Mouse (Mus musculus) left cerebral cortex, adult 11 months (tissue): ENCODE measurements around the gene Creg1.
A peak's percentile ranks its signal among the peaks of the same experiment; 100 is the strongest.

ENCODE experiments used
- DNase-seq: peaks from one replicate; pipeline ENCODE4 v3.0.0; 2022; ENCODE audit warnings: low spot score

Creg1 gene

GRCm38 (mm10) chr1:165763635-165764372 is at the start of gene Creg1:
TSS of gene Creg1 (plus strand) at chr1:165763746.
- peak; percentile 89 for DNase-seq

DNA sequence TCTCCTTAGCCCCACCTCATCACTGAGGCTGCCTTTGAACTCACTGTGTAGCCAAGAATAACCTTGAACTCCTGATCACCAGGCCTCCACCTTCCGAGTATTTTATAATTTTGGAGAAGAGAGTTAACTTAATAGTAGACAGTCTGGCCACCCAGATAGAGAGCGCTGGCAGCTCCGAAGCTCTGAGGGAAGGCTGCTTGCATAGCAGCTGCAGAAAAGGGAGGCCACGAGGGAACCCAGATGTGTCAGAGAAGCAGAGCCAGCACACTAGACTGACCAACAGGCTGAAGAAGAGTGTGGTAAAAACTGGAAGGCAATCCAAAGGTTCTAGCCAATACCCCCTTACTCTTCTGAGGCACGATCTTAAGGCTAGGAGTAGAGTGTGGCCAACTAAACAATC is 49.7 kb upstream of the Creg1 start:
- DNase-seq, result no peak

DNA sequence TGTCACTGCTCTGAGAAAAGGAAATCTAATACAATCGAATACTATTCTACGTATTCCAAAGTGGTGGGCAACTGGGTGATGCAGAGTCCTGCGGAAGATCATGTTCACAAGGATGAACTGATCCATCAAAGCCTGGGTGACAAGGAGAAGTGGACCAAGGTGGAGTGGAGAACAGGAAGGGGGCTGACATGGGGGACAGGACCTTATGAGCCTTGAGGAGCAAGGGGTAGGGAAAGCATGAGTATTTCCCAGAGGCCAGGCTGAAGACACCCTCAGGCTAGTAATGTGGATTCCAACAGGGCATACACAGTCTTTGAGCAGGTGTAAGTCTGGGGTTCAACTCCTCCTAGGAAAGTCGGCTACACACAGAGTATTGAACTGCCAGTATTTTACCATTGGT is 47.1 kb upstream of the Creg1 start:
- DNase-seq, result no peak

DNA sequence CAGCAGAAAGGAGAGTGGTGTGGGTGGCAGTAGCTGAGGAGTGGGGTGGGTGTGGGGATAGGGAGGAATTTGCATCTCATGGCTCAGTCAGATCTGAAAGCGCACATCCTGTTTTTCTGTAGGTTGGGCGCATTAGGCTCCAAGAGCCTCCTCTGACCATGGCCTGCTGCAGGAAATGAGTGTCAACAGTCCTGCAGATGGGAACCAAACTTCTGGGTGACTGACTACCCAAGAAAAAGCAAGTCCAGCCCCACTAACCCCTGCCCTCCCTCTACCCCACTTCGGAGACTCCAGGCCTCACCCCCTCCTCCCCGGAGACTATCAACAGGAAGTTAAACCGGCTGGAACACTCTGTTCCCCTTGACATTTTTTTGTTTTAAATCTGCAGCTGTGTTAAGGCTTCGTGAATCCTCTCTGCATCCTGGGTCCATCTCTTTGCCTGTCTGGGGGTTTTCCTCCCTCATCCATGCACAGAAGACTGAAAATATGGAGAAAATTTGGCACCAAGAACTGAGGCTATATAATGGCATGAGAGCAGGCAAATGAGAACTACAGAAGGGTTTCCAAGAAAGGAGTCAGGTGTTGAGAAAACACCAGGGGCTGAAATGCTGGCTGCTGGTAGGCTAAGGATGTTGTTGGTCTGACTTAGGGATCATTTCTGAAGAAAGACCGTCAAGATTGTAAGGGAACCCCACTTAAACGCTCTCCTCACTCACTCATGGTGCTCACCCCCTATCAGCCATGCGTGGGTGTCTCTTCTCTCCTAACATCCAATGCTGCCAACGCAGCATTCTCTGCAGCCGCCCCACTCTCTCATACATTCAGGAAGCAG is 45.6 kb upstream of the Creg1 start:
- DNase-seq, result no peak

GRCm38 (mm10) chr1:165718543-165719105 is 44.9 kb upstream of the Creg1 start:
- DNase-seq, result no peak

GRCm38 (mm10) chr1:165722531-165723123 is 40.9 kb upstream of the Creg1 start:
- no peak for DNase-seq

DNA sequence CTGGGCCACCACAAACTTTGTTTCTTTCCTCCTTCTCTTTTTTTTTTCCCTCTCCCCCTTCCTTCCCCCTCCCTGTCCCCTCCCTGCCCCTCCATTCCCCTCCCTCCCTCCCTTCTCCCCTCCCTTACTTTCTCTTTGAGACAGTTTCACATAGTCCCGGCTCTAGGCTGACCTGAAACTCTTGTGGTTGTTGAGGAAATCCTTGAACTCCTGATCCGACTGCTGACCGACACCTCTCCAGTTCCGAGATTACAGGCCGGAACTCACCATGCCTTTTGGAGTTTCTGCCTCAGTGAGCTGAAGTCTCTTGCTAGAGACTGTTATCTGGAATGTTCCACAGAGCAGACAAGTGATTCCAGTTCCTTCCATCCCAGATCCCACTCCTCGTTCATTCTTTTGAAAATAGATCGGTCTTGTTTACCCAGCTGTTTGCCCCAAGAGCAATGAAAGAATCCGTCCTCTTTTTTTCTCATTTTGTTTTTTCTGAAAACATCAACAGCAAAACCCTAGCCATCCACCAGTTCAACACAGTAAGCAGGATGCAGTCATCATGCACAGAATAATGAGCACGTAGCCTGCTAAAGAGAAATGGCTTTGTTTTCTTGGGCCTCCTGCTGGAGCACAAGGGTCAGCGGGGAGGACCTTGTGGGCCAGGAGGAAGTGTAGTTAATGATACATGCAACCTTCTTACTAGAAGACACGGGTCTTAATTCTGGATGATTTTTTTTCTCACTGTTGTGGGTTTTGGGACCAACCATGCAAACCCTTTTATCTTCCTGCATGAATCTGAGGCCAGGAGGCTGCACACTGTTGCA is 39.1 kb upstream of the Creg1 start:
- no peak for DNase-seq

DNA sequence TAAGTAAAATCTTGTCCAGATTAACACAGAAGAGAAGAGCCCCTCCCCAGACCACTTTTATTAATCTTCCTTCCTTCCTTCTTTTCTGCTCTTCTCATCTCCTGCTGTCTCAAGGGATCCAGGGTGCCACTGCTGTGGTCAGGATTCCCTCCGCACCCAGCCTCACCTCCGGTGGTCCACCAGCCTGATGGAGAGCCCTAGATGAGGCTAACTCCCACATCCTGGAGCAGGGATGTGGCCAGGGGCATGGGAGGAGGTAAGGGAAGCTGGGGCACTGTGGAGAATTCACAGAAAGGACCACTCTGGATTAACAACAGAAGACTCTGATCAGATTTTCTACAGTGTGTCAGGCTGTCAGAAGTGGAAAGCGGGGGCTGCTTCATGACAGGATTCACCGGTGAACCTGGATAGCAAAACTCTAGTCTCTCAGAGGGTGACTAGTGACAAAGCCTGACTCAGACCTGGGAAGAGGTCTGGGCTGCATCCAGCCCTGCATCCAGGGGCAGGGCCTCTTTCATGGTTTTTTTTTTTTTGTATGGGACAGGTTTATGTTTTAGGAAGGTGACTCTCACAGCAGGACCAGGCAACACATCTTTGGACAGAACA is 38.4 kb upstream of the Creg1 start:
- no peak for DNase-seq

GRCm38 (mm10) chr1:165726986-165727385 is 36.6 kb upstream of the Creg1 start:
- no peak for DNase-seq

DNA sequence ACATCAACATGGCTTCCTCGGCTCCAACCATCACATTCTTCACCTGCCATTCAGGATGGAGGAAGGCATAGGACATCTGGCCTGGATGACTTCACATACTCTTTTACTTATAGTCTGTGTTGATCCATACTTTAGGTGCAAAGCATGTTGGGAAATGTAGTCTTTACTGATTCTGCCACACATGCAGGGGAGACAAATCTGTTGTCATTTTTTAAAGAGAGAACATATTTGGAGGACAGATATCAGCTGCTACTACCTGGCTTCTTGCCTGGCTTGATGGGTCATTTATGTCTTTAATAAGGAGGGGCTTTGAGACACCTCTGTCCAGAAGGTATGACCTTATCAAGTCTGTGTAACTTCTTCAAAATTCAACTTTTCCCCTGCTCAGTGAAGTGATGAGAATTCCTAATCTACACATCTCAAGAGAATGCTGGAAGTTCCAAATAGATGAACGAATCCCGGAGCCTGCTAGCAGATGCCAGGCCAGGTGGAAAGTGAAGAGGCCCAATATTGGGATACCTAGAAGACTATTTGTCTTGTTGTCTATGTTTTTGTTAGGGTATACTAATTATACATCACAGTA is 35.4 kb upstream of the Creg1 start:
- no peak for DNase-seq

DNA sequence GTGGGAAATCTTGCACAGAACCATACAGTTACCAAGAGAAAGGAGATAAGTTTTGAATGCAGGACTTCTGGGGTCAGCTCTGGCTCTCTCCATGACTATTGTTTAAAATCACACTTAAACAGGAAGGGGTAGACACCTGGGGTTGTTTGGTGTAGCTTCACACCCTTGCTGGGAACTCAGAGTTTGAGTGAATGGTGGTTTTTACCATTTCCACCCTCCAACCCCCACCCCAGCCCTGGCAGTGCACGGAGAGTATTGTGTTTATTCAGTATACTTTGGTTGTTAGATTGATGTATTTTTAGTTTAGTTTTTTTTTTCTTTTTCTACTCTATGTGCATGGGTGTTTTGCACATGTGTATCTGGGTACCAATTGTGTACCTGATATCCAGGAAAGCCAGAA is 33.4 kb upstream of the Creg1 start:
- DNase-seq, result no peak

- no peak for DNase-seq
Observed at GRCm38 (mm10) chr1:165731553-165731952, 32.0 kb upstream of the Creg1 start.

- no peak for DNase-seq
Observed at GRCm38 (mm10) chr1:165734840-165735239, 28.7 kb upstream of the Creg1 start.

DNA sequence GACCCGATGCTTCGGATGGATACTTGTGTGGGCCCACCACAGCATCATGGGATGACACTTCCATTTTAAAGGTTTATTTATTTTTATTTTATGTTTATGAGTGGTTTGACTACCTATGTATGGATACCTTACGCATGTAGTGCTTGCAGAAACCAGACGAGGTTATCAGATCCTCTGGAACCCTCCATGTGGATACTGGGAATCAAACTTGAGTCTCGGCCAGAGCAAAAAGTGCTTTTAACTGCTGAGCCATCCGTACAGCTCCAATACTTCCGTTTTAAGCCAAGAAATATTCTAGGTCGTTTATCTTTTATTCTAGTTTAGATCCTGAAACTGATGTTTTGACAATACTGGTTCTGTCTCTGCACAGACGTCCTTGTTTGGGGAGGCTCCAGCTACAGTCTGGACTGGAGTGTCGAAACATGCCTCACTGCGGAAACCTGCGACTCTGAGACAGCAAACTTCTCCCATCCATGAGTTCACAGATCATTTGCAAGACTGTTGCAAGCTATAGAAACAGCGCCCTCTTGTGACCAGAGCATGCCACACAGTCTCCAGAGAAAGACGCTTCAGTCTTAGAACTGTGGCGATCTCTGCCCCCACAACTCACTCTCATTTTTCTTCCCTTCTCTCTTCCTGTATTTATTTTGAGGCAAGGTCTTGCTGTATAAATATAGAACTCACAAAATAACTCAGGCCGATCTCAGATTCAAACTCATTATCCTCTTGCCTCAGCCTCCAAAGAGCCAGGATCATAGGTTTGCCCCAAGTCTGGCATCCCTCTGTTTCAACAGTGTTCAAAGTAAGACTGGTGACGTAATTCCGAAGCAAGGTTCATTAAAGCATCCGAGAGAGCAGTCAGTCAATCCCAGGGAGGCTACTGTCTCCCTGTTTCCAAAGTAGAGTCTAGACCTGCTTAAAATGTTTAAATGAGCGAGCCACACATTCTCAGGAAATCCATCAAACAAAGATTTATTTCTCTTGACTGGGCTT is 27.4 kb upstream of the Creg1 start:
- DNase-seq, result peak; percentile 68

DNA sequence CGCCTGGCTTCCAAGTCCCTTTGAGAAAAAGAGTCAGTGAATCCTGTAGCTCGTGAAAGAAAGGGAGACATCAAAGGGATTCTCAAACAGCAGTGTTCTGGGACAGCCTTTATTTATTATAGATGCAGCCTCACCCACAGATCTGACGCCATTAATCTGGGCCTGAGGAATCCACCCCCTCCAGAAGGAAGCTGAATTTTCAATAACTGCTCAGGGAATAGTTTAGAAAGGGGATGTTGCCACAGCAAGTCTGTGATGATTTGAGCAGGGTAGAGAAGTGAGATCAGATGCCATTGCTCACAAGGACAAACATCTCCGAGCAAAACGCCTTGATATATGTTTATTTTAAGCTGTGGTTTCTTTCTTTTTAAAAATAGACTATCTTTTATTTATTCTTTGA is 26.1 kb upstream of the Creg1 start:
- no peak for DNase-seq

- DNase-seq, result no peak
Observed at GRCm38 (mm10) chr1:165737867-165738266, 25.7 kb upstream of the Creg1 start.

- no peak for DNase-seq
Observed at GRCm38 (mm10) chr1:165738985-165739384, 24.6 kb upstream of the Creg1 start.

- DNase-seq, result no peak
Observed at GRCm38 (mm10) chr1:165741989-165742388, 21.6 kb upstream of the Creg1 start.

DNA sequence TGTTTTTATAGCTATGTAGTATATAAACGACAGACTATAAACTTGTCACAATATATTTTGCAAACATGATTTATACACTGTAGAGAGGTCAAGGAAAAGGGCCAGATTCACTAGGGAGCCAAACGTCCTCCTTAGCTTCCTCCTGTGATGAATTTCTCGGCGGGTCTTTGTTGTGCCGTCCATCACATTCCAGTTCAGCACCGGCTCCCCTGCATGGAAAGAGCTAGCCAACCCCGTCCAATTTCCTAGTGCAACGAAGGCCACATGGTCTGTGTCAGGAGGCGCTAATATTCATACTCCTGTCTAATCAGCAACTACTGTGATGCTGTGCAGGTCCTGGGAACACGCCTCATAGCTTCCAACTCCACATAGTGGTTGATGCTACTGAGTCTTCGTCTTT is 15.5 kb upstream of the Creg1 start:
- no peak for DNase-seq

GRCm38 (mm10) chr1:165751142-165751541 is 12.4 kb upstream of the Creg1 start:
- DNase-seq, result no peak
